Mouse (Mus musculus): Measurements from ENCODE around the gene Ift52. TPM values are rescaled to one million over a fixed set of nuclear protein-coding genes. Genes with fewer than 3 reads are reported as not detected.

Gene Ift52
- polyA plus RNA-seq, 1 experiment, result 10.0 TPM

GRCm38 (mm10) chr2:163086561-163086960, 69.4 kb downstream of the Ift52 start:
- no peaks in the 10 kb centered on the region for H3K4me1 ChIP-seq (ENCODE audit: control insufficient read depth, insufficient read depth, insufficient read length, low read length)
- H3K4me3 ChIP-seq (ENCODE audit: low read depth, low read length), result no peak overlapping the region
- 70% methylated on average over 8 of the region's 8 CpGs for WGBS
- no peak for TF ChIP-seq POLR2A (IDR thresholded peaks at IDR 0.05; ENCODE audit: low read depth, low read length)
- no peak for TF ChIP-seq CTCF (IDR thresholded peaks at IDR 0.05; ENCODE audit: extremely low read depth, insufficient read length, insufficient replicate concordance, low read depth, low read length)
- H3K36me3 ChIP-seq (ENCODE audit: control insufficient read depth, insufficient read depth, low read length), result no peaks in the 10 kb centered on the region; the same call in 1 of the 2 replicates
- H3K27ac ChIP-seq (ENCODE audit: insufficient read depth, low read depth, low read length), result no peak overlapping the region
- no peaks in the 10 kb centered on the region for H3K27me3 ChIP-seq (ENCODE audit: control insufficient read depth, insufficient read depth, low read length)

GRCm38 (mm10) chr2:163087728-163088127, 70.6 kb downstream of the Ift52 start, which contains the start of gene Gtsf1l:
TSS of gene Gtsf1l (minus strand) at chr2:163087855.
- H3K27ac ChIP-seq (ENCODE audit: insufficient read depth, low read depth, low read length), result no peak within 1 kb of the TSS
- H3K36me3 ChIP-seq (ENCODE audit: control insufficient read depth, insufficient read depth, low read length), result no peaks in the 10 kb centered on the region
- H3K4me3 ChIP-seq (ENCODE audit: low read depth, low read length), result no peak within 1 kb of the TSS
- TF ChIP-seq POLR2A (IDR thresholded peaks at IDR 0.05; ENCODE audit: low read depth, low read length) (no peak), CTCF (IDR thresholded peaks at IDR 0.05; ENCODE audit: extremely low read depth, insufficient read length, insufficient replicate concordance, low read depth, low read length) (no peak)
- 81% methylated on average over 9 of the region's 9 CpGs for WGBS
- no peaks in the 10 kb centered on the region for H3K4me1 ChIP-seq (ENCODE audit: control insufficient read depth, insufficient read depth, insufficient read length, low read length)
- H3K27me3 ChIP-seq (ENCODE audit: control insufficient read depth, insufficient read depth, low read length), result no peaks in the 10 kb centered on the region

GRCm38 (mm10) chr2:163089475-163090123, 72.4 kb downstream of the Ift52 start:
- no peak overlapping the region for H3K4me3 ChIP-seq (ENCODE audit: low read depth, low read length)
- WGBS, result 67% methylated on average over 5 of the region's 5 CpGs
- TF ChIP-seq CTCF (IDR thresholded peaks at IDR 0.05; ENCODE audit: extremely low read depth, insufficient read length, insufficient replicate concordance, low read depth, low read length), result peak; percentile 44; the same call in 1 of the 2 replicates
- TF ChIP-seq POLR2A (IDR thresholded peaks at IDR 0.05; ENCODE audit: low read depth, low read length), result no peak
- no peaks in the 10 kb centered on the region for H3K27me3 ChIP-seq (ENCODE audit: control insufficient read depth, insufficient read depth, low read length)
- no peaks in the 10 kb centered on the region for H3K36me3 ChIP-seq (ENCODE audit: control insufficient read depth, insufficient read depth, low read length)
- no peaks in the 10 kb centered on the region for H3K4me1 ChIP-seq (ENCODE audit: control insufficient read depth, insufficient read depth, insufficient read length, low read length)
- no peak overlapping the region for H3K27ac ChIP-seq (ENCODE audit: insufficient read depth, low read depth, low read length)

GRCm38 (mm10) chr2:163094909-163095308, 77.8 kb downstream of the Ift52 start:
- WGBS, result 92% methylated on average over 10 of the region's 10 CpGs
- Histone ChIP-seq H3K27me3 (ENCODE audit: control insufficient read depth, insufficient read depth, low read length) (no peaks in the 10 kb centered on the region), H3K27ac (ENCODE audit: insufficient read depth, low read depth, low read length) (no peak overlapping the region), H3K4me1 (ENCODE audit: control insufficient read depth, insufficient read depth, insufficient read length, low read length) (no peaks in the 10 kb centered on the region; the same call in 1 of the 2 replicates), H3K36me3 (ENCODE audit: control insufficient read depth, insufficient read depth, low read length) (no peaks in the 10 kb centered on the region), H3K4me3 (ENCODE audit: low read depth, low read length) (no peak overlapping the region)
- no peak for TF ChIP-seq CTCF (IDR thresholded peaks at IDR 0.05; ENCODE audit: extremely low read depth, insufficient read length, insufficient replicate concordance, low read depth, low read length)
- no peak for TF ChIP-seq POLR2A (IDR thresholded peaks at IDR 0.05; ENCODE audit: low read depth, low read length)

Other genes with a start within 250 kb of the Ift52 start
- 30.5 and 46.1 TPM in 2 replicates for gene Srsf6, start 85.8 kb upstream of the Ift52 start, polyA plus RNA-seq (2012; rRNA removed)
- gene L3mbtl1, start 73.9 kb upstream of the Ift52 start, polyA plus RNA-seq (2012; rRNA removed), result 0.03 TPM in 1 of 2 replicates, not detected in the other
- gene Sgk2, start 30.0 kb upstream of the Ift52 start, polyA plus RNA-seq (2012; rRNA removed), result 8.1 and 11.5 TPM in 2 replicates
- gene Mybl2, start 37.3 kb downstream of the Ift52 start, polyA plus RNA-seq (2012; rRNA removed), result 3.3 and 5.6 TPM in 2 replicates
- not detected in 2 replicates for gene Gtsf1l, start 70.5 kb downstream of the Ift52 start, polyA plus RNA-seq (2012; rRNA removed)
- gene Tox2, start 185.8 kb downstream of the Ift52 start, polyA plus RNA-seq (2012; rRNA removed), result 5.3 and 15.1 TPM in 2 replicates